Mouse (Mus musculus) fat pad, adult 2 months (tissue): Measurements from ENCODE around the gene Mga.

Source experiments
- DNase-seq: peaks from one replicate; pipeline ENCODE4 v3.0.0-alpha.2; 2011; ENCODE audit warnings: low read depth, low spot score; ENCODE audit errors: extremely low read depth

Gene Mga

DNA sequence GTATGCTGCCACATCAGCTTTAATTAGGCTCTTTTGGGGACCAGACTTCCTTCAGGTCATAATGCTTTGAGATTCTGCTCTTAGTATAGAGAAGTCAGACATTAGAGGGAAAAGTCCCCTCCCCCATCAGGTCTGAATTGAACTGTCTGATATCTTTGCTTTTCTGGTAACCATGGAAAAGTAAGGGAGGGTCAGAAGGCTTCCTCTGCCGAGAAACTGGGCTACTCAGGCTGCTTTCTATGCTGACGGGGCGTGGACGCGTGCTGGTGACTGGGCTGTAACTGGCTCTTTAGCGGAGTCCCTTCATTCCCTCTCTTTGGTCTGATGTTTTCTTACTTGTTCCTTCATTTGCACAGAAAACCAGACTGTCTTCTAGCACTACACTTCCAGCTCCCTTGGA lies 89.3 kb downstream of the Mga start:
- no peak for DNase-seq

DNA sequence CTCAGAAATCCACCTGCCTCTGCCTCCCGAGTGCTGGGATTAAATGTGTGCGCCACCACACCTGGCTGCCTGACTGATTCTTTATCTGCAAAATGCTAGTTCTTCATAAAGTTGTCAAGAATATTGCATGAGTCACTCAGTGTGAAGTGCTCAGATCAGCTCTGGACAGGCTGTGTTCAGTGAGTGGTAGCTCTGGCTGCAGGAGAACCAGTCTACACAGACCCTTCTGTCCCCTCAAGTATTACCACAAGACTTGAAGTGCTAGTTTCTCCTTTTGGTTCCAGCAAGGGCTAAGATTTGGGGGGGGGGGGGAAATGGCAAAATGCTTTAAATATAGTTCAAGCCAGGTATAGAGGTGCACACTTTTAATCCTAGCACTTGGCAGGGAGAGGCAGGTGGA lies 90.4 kb downstream of the Mga start:
- no peak for DNase-seq

DNA sequence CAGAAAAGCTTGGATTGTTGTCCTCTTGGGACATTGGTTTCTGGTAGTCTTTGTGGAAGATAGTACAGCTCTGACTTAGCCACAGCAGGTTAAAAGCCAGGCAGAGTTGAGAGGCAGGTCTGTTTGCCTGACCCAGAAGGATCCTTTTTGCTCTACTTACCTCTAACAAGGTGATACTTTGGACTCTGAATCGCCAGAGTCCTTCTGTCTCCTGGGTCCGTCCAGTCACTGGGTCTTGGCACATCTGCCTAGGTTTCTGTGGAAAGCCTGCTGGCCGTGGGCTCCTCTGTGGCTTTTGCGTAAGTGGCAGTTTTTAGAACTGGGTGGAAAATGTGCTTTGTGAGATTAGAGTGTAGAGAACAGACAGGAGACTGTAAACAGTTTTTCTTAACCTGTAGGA lies 91.9 kb downstream of the Mga start:
- DNase-seq, result no peak

DNA sequence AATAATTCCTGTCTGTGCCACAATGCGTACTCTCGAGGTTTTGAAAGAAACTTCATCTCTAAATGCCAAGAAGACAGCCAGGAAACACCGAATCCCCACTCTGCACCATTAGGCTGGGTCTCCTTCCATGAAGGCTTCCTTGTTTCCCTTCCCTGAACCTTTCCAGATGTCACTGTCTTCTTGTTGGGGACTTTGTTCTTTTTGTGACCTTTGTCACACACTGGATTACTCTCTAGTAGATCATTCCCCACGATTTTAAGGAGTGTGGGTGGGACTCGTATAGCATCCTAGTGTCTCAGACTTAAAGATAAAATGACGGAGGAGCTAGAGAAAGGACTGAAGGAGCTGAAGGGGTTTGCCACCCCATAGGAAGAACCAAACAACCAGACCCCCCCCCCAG lies 93.9 kb downstream of the Mga start:
- no peak for DNase-seq

GRCm38 (mm10) chr2:119992349-119992748 lies 95.3 kb downstream of the Mga start:
- DNase-seq, result peak; percentile 55

DNA sequence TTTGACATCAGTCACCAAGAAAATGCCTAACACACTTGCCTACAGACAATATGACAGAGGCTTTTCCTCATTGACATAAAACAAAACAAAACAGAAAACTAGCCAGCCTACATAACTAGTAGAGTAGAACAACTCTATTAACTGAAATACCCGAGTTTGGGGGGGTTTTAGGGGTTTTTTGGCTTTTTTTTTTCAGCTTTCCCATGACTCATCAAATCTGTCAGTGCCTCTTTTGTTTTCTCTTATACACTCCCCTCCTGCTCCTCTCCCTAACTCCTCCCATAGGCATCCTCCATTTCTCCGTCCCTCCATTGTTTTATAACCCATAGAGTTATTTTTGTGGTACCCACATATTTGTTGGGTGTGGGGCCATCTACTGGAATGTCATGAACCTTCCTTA lies 96.5 kb downstream of the Mga start:
- DNase-seq, result no peak

- DNase-seq, result no peak
These were observed 97.8 kb downstream of the Mga start for GRCm38 (mm10) chr2:119994839-119995238.

DNA sequence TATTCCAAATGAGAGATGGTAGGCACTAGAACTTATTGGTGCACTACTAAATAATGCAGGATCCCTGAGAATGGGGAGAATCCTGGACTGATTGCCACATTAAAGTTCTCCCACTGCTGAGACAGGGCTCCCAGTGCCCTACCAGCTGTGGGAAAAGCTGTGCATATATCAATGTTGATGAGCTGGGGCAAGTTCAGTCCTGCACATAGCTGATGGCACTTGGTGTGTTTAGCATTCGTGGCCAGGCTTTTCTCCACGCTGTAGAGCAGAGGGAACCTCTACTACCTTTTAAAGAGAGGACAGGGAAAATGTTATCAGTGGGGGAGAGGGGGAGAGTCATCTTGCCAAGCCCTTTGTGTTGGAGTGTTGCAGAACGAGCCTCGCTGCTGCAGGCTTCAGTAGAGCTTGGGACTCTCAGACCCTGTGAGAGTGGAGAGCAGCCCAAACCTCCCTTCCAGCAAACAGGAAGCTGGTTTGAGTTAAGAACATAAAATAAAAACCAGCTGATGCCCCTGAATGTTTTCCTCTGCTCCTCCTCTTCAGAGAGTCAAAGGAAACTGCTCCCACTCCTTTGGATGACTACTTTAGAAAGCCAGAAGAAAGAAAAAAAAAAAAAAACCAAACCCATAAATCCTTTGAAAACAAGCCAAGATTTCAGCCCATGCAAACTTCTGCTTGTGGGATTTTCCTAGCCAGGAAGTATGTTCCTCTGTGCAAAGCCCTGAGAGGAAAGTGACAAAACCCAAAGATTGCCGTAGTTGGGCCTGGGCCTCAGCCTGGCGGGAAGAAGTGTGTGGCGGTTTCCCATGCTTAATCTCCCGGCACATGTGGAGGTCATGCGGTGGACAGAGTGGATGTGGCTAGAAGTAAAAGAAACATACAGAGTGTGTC lies 98.6 kb downstream of the Mga start:
- DNase-seq, result peak; percentile 68

GRCm38 (mm10) chr2:119997354-119997753 lies 100.3 kb downstream of the Mga start:
- DNase-seq, result no peak

GRCm38 (mm10) chr2:119999731-120000130 lies 102.7 kb downstream of the Mga start:
- DNase-seq, result no peak

GRCm38 (mm10) chr2:120000882-120001584 lies 104.0 kb downstream of the Mga start:
- no peak for DNase-seq

- DNase-seq, result no peak
These were observed 104.9 kb downstream of the Mga start for GRCm38 (mm10) chr2:120001956-120002355.

- DNase-seq, result no peak
These were observed 106.9 kb downstream of the Mga start for GRCm38 (mm10) chr2:120003970-120004369.

- no peak for DNase-seq
These were observed 109.7 kb downstream of the Mga start for GRCm38 (mm10) chr2:120006696-120007095.

DNA sequence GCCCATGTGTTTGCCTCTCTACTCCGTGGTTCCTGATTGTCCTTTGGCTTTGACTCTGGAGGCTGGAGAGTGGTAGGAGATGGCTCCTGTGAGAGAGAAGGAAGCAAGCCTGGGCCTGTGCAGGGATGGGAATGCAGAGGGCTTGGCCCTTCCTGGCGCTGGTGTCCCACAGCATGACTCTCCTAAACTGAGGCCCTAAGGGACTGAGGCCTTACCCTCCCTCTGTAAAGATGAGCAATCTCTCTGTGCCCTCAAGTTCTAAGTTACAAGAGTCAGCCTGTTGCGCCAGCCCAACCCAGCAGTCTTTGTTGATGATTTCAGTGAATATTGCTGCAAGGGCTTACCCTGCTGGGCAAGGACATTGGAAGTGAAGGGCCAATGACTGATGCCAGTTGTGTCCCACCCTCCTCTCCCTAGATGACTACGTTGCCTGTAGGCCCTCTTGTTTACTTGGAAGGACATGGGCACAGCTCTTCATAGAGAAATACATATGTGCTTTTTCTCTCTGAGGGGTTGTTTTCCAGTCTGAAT lies 110.7 kb downstream of the Mga start:
- DNase-seq, result peak; percentile 80

DNA sequence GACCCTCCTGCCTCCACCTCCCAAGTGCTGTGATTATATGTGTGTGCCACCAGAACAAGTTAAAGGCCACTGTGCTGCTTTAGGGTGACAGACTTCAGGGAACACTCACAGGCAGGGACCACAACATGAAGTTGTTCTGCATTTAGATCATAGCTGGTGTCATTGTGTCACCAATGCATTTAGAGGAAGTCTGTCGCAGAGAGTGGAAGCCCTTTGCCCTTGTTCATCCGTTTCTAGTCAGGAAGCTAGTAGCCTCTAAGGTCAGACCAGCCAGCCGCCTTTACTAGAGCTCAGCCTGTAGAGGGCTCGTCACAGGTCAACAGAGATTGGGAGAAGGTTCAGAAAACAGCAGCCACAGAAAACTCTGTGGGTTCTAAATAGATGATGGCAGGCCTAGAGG lies 111.6 kb downstream of the Mga start:
- DNase-seq, result no peak

- no peak for DNase-seq
These were observed 114.6 kb downstream of the Mga start for GRCm38 (mm10) chr2:120011462-120012200.

GRCm38 (mm10) chr2:120012924-120013323 lies 115.9 kb downstream of the Mga start:
- DNase-seq, result no peak

GRCm38 (mm10) chr2:120013831-120014486 lies 116.9 kb downstream of the Mga start:
- DNase-seq, result no peak

GRCm38 (mm10) chr2:120015882-120016281 lies 118.9 kb downstream of the Mga start:
- DNase-seq, result no peak

GRCm38 (mm10) chr2:120017599-120017998 lies 120.6 kb downstream of the Mga start:
- no peak for DNase-seq
